Mouse (Mus musculus): ENCODE results near the gene Ppp4r3b. TPM values are rescaled to one million over a fixed set of nuclear protein-coding genes. Genes with fewer than 3 reads are reported as not detected.

The Ppp4r3b gene
- polyA plus RNA-seq, 1 experiment from 2014 or later, result 75.6 TPM

DNA sequence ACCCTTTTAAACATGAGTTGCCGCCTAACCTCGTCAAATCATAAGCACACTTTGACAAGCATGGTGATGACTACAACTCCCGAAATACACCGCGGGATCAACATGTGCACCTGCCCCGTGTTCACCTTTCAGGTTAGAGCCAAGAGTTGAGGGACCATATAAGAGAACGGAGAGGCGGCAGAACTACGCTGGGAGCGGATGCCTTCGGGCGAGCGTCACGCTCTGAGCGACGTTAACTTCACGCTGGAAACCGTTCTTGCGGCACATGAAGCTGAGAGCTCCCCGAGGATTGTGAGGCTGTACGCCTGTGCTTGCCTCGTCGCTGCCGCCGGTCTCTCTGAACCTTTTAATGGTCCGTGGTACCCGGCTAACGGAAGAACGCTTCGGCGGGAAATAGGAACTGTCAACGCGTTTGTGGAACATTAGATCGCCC is 715 bp upstream of the Ppp4r3b start:
- no peaks in the 10 kb centered on the region for H3K9me3 ChIP-seq (replicated peaks; ENCODE audit: low read length)
- H3K4me1 ChIP-seq (replicated peaks; ENCODE audit: insufficient read depth, low read length), result peaks cover 8% of the 10 kb centered on the region
- peak overlapping the region; percentile 81 for H3K4me2 ChIP-seq (ENCODE audit: low read length)
- under 1% methylated on average over 34 of the region's 34 CpGs for WGBS
- DNase-seq (ENCODE audit: low spot score), result peak; percentile 34
- no peaks in the 10 kb centered on the region for H3K36me3 ChIP-seq (ENCODE audit: insufficient read depth, low read length)
- peak overlapping the region; percentile 100 for H3K4me3 ChIP-seq (replicated peaks; ENCODE audit: low read depth, low read length)
- H3K27ac ChIP-seq, result peak overlapping the region; percentile 100
- H3K9ac ChIP-seq (ENCODE audit: low read depth, low read length), result peak overlapping the region; percentile 100
- no peaks in the 10 kb centered on the region for H3K27me3 ChIP-seq (ENCODE audit: insufficient read depth, low read length)
- peak; percentile 13 for ATAC-seq (replicated peaks; ENCODE audit: low FRiP score, low read depth)
- no peak for TF ChIP-seq CTCF (IDR thresholded peaks at IDR 0.05; ENCODE audit: low read depth)

DNA sequence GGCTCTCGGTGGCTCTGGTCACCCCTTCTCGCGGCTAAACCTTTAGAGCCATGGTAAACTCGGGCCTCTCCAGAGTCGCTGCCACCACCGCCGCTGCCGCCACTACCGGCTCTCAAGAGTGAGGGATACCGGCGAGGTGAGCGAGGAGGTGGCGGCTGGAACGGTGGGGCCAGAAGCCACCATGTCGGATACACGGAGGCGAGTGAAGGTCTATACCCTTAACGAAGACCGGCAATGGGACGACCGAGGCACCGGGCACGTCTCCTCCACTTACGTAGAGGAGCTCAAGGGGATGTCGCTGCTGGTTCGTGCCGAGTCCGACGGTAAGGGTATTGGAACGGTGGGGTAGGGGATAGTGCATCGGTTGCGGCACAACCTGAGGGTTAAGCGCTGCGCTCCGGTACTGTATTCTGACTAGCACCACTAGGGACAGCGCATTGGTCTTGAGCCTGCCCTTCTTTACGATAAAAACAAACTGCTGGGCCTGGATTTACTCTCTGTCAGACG is 488 bp downstream of the Ppp4r3b start:
- Histone ChIP-seq H3K4me3 (replicated peaks; ENCODE audit: low read depth, low read length) (peak overlapping the region; percentile 100), H3K9me3 (replicated peaks; ENCODE audit: low read length) (no peaks in the 10 kb centered on the region), H3K4me2 (ENCODE audit: low read length) (peak overlapping the region; percentile 75), H3K27me3 (ENCODE audit: insufficient read depth, low read length) (no peaks in the 10 kb centered on the region), H3K9ac (ENCODE audit: low read depth, low read length) (peak overlapping the region; percentile 100), H3K36me3 (ENCODE audit: insufficient read depth, low read length) (no peaks in the 10 kb centered on the region), H3K4me1 (replicated peaks; ENCODE audit: insufficient read depth, low read length) (peaks cover 8% of the 10 kb centered on the region), H3K27ac (peak overlapping the region; percentile 100)
- under 1% methylated on average over 38 of the region's 38 CpGs for WGBS
- DNase-seq (ENCODE audit: low spot score), result peak; percentile 94
- peak; percentile 61 for TF ChIP-seq CTCF (IDR thresholded peaks at IDR 0.05; ENCODE audit: low read depth)
- peak; percentile 79 for ATAC-seq (replicated peaks; ENCODE audit: low FRiP score, low read depth)

DNA sequence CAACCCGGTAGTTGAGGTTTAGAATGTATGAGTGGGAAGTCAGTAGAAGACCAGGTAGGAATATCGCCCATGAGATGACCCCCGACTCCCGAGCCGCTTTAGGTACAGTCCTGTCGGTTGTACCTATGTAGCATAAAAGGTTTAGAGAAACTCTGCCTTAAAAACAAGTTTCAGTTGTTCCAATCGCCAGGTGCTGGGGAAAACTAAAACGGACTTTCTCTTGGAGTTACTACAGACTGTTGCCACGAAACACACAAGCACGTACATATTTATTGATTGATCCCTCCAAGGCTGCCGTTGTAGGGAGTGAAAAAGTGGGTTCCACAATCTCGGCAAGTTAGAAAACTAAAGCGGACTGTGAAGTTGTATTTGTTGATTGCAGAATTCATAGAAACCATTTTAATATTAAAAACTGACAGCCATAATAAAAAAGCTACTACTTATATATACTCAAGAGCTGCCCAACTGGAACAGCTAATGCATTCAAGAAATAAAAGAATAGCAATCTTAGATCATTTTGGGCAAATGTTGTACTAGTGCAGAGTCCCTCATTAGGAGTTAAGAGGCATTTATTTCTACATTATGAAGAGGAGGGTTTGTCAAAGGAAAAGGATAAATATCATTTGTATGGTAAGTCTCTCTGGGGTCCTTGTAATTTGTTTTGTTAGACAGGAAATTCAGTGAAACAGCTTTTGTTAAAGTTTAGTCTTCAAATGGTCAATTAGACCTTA is 1.2 kb downstream of the Ppp4r3b start:
- DNase-seq (ENCODE audit: low spot score), result peak; percentile 9
- Histone ChIP-seq H3K9ac (ENCODE audit: low read depth, low read length) (peak overlapping the region; percentile 100), H3K36me3 (ENCODE audit: insufficient read depth, low read length) (no peaks in the 10 kb centered on the region), H3K4me2 (ENCODE audit: low read length) (peak overlapping the region; percentile 75), H3K4me1 (replicated peaks; ENCODE audit: insufficient read depth, low read length) (peaks cover 8% of the 10 kb centered on the region), H3K9me3 (replicated peaks; ENCODE audit: low read length) (no peaks in the 10 kb centered on the region), H3K27me3 (ENCODE audit: insufficient read depth, low read length) (no peaks in the 10 kb centered on the region), H3K27ac (peak overlapping the region; percentile 100), H3K4me3 (replicated peaks; ENCODE audit: low read depth, low read length) (peak overlapping the region; percentile 100)
- ATAC-seq (replicated peaks; ENCODE audit: low FRiP score, low read depth), result no peak
- TF ChIP-seq CTCF (IDR thresholded peaks at IDR 0.05; ENCODE audit: low read depth), result no peak
- WGBS, result 2% methylated on average over 13 of the region's 13 CpGs

DNA sequence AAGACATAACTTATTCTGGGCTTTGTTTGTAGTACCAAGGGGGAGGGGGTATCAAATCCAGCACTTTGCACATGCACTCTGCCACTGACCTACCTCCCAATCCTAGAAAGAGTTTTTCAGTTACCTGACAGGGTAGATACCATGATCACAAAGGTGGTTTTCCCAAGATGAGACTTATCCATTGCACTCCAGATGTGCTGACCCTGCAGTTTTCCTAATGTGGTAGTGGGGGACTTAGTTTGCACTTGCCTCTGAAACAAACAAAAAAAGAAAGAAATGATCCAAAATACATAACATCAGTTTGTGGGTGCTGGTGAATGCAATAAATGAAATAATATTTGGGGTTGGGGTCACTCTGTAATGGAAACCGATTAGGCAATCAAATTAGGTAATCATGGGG is 6.6 kb downstream of the Ppp4r3b start:
- Histone ChIP-seq H3K27ac (no peak overlapping the region), H3K27me3 (ENCODE audit: insufficient read depth, low read length) (no peaks in the 10 kb centered on the region), H3K9ac (ENCODE audit: low read depth, low read length) (no peak overlapping the region), H3K4me3 (replicated peaks; ENCODE audit: low read depth, low read length) (no peak overlapping the region), H3K4me1 (replicated peaks; ENCODE audit: insufficient read depth, low read length) (no peaks in the 10 kb centered on the region), H3K36me3 (ENCODE audit: insufficient read depth, low read length) (peaks cover 15% of the 10 kb centered on the region; the same call in 1 of the 2 replicates), H3K4me2 (ENCODE audit: low read length) (no peak overlapping the region), H3K9me3 (replicated peaks; ENCODE audit: low read length) (no peaks in the 10 kb centered on the region)
- ATAC-seq (replicated peaks; ENCODE audit: low FRiP score, low read depth), result no peak
- 94% methylated on average over 1 of the region's 1 CpGs for WGBS
- DNase-seq (ENCODE audit: low spot score), result no peak
- no peak for TF ChIP-seq CTCF (IDR thresholded peaks at IDR 0.05; ENCODE audit: low read depth)

DNA sequence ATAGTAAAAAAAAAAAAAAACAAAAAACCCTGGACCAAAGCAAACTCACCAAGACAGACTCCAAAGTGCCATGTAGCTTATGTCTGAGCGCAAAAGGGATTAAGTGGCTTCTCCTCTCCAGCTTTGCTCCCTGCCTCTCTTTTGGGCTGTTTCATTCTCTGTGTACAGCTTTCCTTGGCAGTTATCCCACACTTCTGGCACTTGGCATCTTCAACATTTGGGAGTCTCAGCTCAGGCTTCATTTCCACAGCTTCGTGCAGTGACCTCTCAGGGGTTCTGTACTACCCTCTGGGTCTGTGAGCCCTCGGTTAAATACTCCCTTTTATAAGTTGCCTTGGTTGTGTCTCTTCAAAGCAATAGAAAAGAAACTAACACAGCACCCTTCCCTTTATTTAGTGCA is 8.0 kb downstream of the Ppp4r3b start:
- Histone ChIP-seq H3K27ac (no peak overlapping the region), H3K4me1 (replicated peaks; ENCODE audit: insufficient read depth, low read length) (no peaks in the 10 kb centered on the region), H3K27me3 (ENCODE audit: insufficient read depth, low read length) (no peaks in the 10 kb centered on the region), H3K4me2 (ENCODE audit: low read length) (no peak overlapping the region), H3K9me3 (replicated peaks; ENCODE audit: low read length) (no peaks in the 10 kb centered on the region), H3K36me3 (ENCODE audit: insufficient read depth, low read length) (peaks cover 18% of the 10 kb centered on the region; the same call in 1 of the 2 replicates), H3K9ac (ENCODE audit: low read depth, low read length) (no peak overlapping the region), H3K4me3 (replicated peaks; ENCODE audit: low read depth, low read length) (no peak overlapping the region)
- ATAC-seq (replicated peaks; ENCODE audit: low FRiP score, low read depth), result no peak
- DNase-seq (ENCODE audit: low spot score), result no peak
- WGBS, result 80% methylated on average over 3 of the region's 3 CpGs
- TF ChIP-seq CTCF (IDR thresholded peaks at IDR 0.05; ENCODE audit: low read depth), result no peak

DNA sequence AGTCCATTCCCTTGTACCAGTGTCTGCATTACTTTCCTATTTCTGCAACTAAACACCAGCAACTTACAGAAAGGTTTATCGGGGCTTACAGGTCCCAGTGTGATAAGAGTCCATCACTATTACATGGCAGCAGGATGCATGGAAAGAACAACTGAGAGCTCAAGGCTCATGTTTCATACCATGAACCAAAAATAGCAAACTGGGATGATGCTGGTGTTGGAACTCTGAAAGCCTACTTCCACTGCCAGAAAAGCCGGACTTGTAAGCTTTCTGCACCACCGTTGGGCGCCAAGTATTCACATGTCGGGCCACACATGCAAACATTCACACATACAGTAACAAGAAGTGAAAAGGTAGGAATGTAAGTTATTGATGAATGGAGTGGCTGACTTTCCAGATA is 9.1 kb downstream of the Ppp4r3b start:
- TF ChIP-seq CTCF (IDR thresholded peaks at IDR 0.05; ENCODE audit: low read depth), result no peak
- Histone ChIP-seq H3K4me1 (replicated peaks; ENCODE audit: insufficient read depth, low read length) (no peaks in the 10 kb centered on the region), H3K4me3 (replicated peaks; ENCODE audit: low read depth, low read length) (no peak overlapping the region), H3K27ac (no peak overlapping the region), H3K9me3 (replicated peaks; ENCODE audit: low read length) (no peaks in the 10 kb centered on the region), H3K9ac (ENCODE audit: low read depth, low read length) (no peak overlapping the region), H3K27me3 (ENCODE audit: insufficient read depth, low read length) (no peaks in the 10 kb centered on the region), H3K36me3 (ENCODE audit: insufficient read depth, low read length) (peaks cover 29% of the 10 kb centered on the region), H3K4me2 (ENCODE audit: low read length) (no peak overlapping the region)
- ATAC-seq (replicated peaks; ENCODE audit: low FRiP score, low read depth) (no peak), DNase-seq (ENCODE audit: low spot score) (no peak)
- WGBS, result 98% methylated on average over 5 of the region's 5 CpGs
